Mouse (Mus musculus) brain, embryonic 14.5 days (tissue): ENCODE measurements around the gene Ssh3. TPM values are rescaled to one million over a fixed set of nuclear protein-coding genes. Genes with fewer than 3 reads are reported as not detected.
A peak's percentile ranks its signal among the peaks of the same experiment; 100 is the strongest.

Experiments used
- DNase-seq: peaks from one replicate; pipeline ENCODE4 v3.0.0-alpha.2; 2011; ENCODE audit warnings: low read depth
- CTCF ChIP-seq: fragments of 200-500 bp; IDR thresholded peaks from 2 replicates; pipeline ENCODE4 v1.5.1; 2012; ENCODE audit warnings: inconsistent platforms, mild to moderate bottlenecking, moderate library complexity, borderline replicate concordance; ENCODE audit not compliant: insufficient read depth, insufficient read length; ENCODE audit errors: extremely low read depth
- POLR2A ChIP-seq: fragments of 200-500 bp; IDR thresholded peaks from 2 replicates; pipeline ENCODE4 v1.6.1; 2012; ENCODE audit warnings: mild to moderate bottlenecking, inconsistent platforms, borderline replicate concordance; ENCODE audit not compliant: poor library complexity, insufficient read depth, insufficient read length, severe bottlenecking; ENCODE audit errors: extremely low read depth
- polyA plus RNA-seq: library from polyadenylated mRNA; depleted of rRNA; stranded (reverse); fragments of >200 nt; gene quantifications from 2 replicates; pipeline ENCODE4 v1.2.3, GENCODE M21; 2012

The Ssh3 gene
- polyA plus RNA-seq, 1 experiment = 57.5 TPM

GRCm38 (mm10) chr19:4291161-4291560, 22.2 kb upstream of the Ssh3 start:
- TF ChIP-seq CTCF (no peak), POLR2A (no peak)

DNA sequence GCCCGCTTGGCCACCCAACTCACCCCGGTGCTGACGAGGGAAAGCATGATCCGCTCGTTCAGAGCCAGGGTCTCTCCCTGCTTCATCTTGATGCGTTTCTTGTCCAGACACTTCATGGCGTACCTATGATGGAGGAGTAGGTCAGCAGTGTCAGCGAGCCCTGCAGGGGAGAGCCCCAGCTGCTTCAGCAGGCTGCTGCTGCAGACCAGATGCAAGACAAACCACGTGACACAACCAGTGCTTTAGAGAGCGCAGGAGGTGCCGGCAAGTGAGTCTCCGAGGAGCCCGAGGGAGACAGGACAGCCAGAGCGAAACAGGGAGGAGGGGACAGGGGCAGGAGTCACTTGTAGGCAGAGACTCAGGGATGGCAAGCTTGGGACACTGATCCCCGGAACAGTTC, 21.8 kb upstream of the Ssh3 start:
- no peak for TF ChIP-seq POLR2A
- no peak for TF ChIP-seq CTCF

More at GRCm38 (mm10) chr19:4291161-4291560, 22.2 kb upstream of the Ssh3 start:
- no peak for DNase-seq

DNA sequence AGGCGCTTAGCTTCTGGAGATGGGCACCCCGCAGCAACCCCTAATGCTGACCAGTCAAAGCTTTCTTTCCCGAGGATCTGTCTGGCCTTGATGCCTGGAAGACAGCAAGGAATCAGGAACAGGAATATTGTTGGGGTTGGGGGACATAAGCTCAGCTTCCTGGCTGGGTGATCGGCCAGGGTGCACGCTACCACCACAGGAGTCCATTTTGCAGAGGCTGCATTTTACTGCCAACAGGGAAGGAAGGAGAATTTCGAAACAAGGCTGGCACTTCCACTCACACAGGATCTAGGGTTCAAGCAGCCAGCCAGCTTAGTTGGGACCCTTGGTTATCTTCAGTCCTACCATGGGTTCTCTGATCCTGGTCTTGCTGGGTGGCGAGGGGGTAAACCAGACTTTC, 14.7 kb upstream of the Ssh3 start:
- TF ChIP-seq POLR2A (no peak), CTCF (no peak)
- DNase-seq = no peak

More for the DNA sequence above, 21.8 kb upstream of the Ssh3 start:
- DNase-seq = no peak

DNA sequence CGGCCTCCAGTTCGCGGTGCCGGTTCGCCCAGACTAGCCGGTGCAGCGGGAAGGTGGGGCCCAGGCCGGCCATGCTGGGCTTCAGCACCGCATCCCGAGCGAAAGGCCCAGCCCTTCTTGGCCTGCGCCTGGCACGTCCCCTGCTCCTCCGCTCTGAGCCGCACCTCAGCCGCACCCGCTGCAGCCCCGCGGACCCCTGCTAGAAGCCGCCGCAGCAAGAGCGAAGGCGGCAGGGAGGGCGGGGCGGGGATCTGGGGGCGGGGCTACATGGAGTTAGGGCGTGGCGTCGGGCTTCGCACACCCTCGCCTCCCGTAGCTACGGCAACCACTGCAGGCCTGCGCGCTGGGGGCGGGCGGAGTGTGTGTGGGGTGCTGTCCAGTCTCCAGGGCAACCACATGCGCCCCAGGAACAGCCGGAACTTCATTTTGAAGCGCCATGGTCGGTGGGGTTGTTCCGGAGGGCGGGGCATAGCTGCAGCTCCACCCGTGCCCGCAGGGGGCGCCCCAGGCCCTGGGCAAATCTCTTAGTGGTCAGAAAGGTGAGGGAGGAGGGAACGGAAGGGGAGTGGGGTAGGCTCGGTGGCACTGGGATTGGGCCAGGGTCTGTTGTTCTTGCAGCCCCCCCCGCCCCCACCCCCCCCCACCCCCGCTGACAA, 14.0 kb upstream of the Ssh3 start, which contains the start of gene Ankrd13d:
TSS of gene Ankrd13d (minus strand) at position 240 of the 656 bp plus-strand sequence.
- DNase-seq = peak; percentile 95
- TF ChIP-seq POLR2A (peak; percentile 43; the same call in 1 of the 2 replicates), CTCF (peak; percentile 85)

DNA sequence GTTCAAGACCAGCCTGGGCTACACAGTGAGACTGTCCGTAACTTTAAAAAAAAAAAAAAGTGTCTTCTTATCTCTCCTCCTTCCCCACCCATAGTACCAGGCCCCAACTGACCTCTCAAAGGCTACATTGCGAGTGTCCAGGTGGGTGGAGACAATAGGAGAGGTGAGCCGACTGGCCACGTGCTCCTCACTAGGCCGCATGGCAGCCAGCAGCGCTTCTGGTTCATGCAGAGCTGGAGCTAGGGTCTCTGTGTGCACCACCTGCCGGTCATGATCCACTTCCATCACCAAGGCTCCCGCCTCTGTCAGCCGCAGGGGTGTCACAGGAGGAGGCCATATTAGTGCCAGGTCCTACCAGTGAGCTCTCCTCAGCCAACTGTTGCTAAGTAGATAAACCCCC, 11.4 kb upstream of the Ssh3 start:
- DNase-seq = no peak
- no peak for TF ChIP-seq POLR2A
- no peak for TF ChIP-seq CTCF

- DNase-seq = no peak
- TF ChIP-seq CTCF = no peak; the same call in 1 of the 2 replicates
- no peak for TF ChIP-seq POLR2A
Measured at GRCm38 (mm10) chr19:4279487-4279886, 10.5 kb upstream of the Ssh3 start.

DNA sequence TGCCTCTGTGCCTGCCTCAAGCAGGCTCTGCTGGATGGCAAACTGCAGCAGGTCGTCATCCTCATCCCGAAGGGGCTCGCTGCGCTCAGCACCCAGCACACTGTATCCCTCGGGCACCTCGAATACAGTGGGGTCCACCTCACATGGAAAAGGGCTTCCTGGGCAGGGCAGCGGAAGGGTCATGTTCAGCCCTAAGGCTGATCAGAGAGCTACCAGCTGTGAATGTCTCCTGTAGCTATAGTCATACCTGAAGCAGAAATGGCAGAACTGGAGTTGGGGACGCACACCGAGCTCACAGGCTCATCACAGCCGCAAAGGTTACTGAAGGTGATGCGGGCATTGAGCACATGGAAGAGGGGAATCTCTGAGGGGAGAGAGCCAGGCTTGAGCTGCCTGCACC, 2.0 kb upstream of the Ssh3 start:
- no peak for DNase-seq
- no peak for TF ChIP-seq CTCF
- TF ChIP-seq POLR2A = no peak

- no peak for TF ChIP-seq CTCF
- TF ChIP-seq POLR2A = no peak
Measured at GRCm38 (mm10) chr19:4270187-4270586, 1.2 kb upstream of the Ssh3 start.

GRCm38 (mm10) chr19:4265956-4266355, 3.0 kb downstream of the Ssh3 start:
- no peak for DNase-seq
- 0 out of 2 replicates have a peak, but pooled peaks have one; percentile 6 for TF ChIP-seq CTCF
- TF ChIP-seq POLR2A = no peak

More at GRCm38 (mm10) chr19:4270187-4270586, 1.2 kb upstream of the Ssh3 start:
- no peak for DNase-seq

DNA sequence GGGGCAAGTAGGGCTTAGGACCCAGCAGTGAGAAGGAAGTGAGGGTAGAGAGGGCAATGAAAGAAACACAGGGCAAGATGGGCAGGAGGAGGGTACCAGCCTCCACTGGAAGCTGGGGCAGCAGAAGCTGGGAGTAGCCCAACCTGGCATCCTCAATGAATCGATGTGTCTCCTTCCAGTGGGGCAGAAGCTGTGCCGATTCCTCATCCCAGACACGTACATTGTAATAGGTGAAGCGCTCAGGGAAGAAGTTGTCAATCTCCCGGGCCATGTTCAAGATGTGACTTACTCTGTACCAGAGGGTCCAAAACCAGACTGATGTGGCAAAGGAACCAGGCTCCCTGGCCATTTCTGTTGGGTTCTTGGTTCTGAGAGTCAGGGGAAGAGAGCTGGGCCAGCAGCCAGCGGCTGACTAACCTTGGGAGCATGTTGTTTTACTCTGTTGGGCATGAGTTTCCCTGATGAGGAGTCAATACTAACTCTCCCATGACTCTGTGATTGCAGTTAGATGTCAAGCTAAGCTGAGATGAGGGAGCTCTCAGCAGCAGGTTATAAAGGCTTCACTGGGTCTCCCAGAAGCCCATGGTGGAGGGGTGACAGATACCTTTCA, 4.7 kb downstream of the Ssh3 start:
- no peak for DNase-seq
- TF ChIP-seq CTCF (no peak), POLR2A (no peak)

GRCm38 (mm10) chr19:4263702-4264101, 5.3 kb downstream of the Ssh3 start:
- no peak for TF ChIP-seq POLR2A
- TF ChIP-seq CTCF = no peak
- DNase-seq = no peak
